Mouse (Mus musculus) embryonic facial prominence, embryonic 10.5 days (tissue): Measurements from ENCODE around the gene Fam71f1. TPM values are rescaled to one million over a fixed set of nuclear protein-coding genes. Genes with fewer than 3 reads are reported as not detected.

Experiments used
- DNase-seq: peaks from one replicate; pipeline ENCODE4 v3.0.0-alpha.2; 2017; ENCODE audit warnings: low spot score
- H3K27ac ChIP-seq: fragments of 300-500 bp; sonication (generic); replicated peaks from 2 replicates; pipeline ENCODE4 v1.5.1; 2016; ENCODE audit warnings: mild to moderate bottlenecking
- H3K27me3 ChIP-seq: fragments of 300-500 bp; sonication (generic); replicated peaks from 2 replicates; pipeline ENCODE4 v1.6.1; 2016; ENCODE audit warnings: low read depth, mild to moderate bottlenecking; ENCODE audit not compliant: poor library complexity, severe bottlenecking
- H3K36me3 ChIP-seq: fragments of 300-500 bp; sonication (generic); replicated peaks from 2 replicates; pipeline ENCODE4 v1.6.1; 2016; ENCODE audit warnings: mild to moderate bottlenecking, moderate library complexity
- H3K4me1 ChIP-seq: fragments of 300-500 bp; sonication (generic); 2 replicates; pipeline ENCODE4 v1.6.1; 2016
- H3K4me3 ChIP-seq: fragments of 300-500 bp; sonication (generic); 2 replicates; pipeline ENCODE4 v1.5.1; 2016; ENCODE audit warnings: mild to moderate bottlenecking, moderate library complexity
- H3K9me3 ChIP-seq: fragments of 300-500 bp; sonication (generic); 2 replicates; pipeline ENCODE4 v1.6.1; 2016; ENCODE audit warnings: mild to moderate bottlenecking
- WGBS: fragments of 180-500 bp; shearing (Covaris S2); methylation state at CpG from one replicate; pipeline ENCODE4 v1.1.7; 2016; 5-methylcytosine and 5-hydroxymethylcytosine counted together
- polyA plus RNA-seq: library from polyadenylated mRNA; unstranded; fragments of >200 nt; fragmentation: Nextera tagmentation; extraction: Ambion mirVana; gene quantifications from 2 replicates; pipeline ENCODE4 v1.2.1, GENCODE M21; 2016

The Fam71f1 gene
- not detected in 2 replicates for polyA plus RNA-seq

DNA sequence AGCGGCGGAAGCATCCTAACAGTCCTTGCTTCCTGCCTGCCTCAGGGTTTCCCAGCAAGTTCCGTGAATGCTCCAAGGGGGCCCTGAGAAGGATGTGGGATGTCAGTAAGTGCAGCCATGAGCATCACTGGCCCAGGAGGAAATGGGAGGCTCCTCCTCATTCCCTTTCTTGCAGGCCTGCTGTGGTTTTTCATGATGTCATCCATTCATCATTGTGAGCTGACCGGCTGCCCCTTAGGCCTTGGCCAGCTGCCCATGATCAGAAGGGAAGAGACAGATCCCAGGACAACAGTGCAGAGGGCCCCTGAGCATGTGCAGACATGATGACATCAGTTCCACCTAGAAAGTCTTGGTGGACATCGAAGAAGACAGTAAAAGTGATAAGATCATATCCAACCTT, at the start of gene Fam71f1:
Gene Fam71f1, plus strand, starts transcription at position 262 of the 400 bp plus-strand sequence.
- WGBS = 55% methylated on average over 5 of the region's 5 CpGs
- DNase-seq = peak; percentile 18

DNA sequence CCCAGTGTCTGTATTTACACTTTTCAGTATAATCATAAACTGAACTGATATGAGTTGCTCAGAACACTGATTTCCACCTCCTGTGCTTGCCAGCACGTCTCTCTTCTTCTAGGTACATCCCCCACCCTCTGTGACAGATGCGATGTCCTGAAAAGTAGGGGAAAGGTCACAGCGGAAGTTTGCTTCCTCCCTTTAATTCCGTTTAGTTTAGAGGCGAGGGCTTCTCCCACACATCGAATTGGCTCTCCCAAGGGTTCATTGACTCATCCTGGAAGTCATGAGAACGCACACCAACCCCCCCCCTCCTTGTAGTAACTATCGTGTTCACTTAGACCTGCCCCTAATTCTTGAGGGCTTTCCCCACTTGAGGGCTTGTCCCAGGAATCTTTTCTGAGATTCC, 48.0 kb upstream of the Fam71f1 start:
- Histone ChIP-seq H3K9me3 (no peaks in the 10 kb centered on the region), H3K4me1 (peaks cover 23% of the 10 kb centered on the region), H3K27ac (no peak overlapping the region), H3K27me3 (peaks cover 5% of the 10 kb centered on the region; the same call in 1 of the 2 replicates), H3K4me3 (no peak overlapping the region), H3K36me3 (peaks cover 18% of the 10 kb centered on the region)
- WGBS = 16% methylated on average over 8 of the region's 8 CpGs
- DNase-seq = no peak

More for the DNA sequence above, at the start of gene Fam71f1:
- Histone ChIP-seq H3K4me1 (peaks cover 6% of the 10 kb centered on the region; the same call in 1 of the 2 replicates), H3K27me3 (no peaks in the 10 kb centered on the region), H3K9me3 (no peaks in the 10 kb centered on the region), H3K4me3 (no peak within 1 kb of the TSS), H3K27ac (no peak within 1 kb of the TSS), H3K36me3 (no peaks in the 10 kb centered on the region)

DNA sequence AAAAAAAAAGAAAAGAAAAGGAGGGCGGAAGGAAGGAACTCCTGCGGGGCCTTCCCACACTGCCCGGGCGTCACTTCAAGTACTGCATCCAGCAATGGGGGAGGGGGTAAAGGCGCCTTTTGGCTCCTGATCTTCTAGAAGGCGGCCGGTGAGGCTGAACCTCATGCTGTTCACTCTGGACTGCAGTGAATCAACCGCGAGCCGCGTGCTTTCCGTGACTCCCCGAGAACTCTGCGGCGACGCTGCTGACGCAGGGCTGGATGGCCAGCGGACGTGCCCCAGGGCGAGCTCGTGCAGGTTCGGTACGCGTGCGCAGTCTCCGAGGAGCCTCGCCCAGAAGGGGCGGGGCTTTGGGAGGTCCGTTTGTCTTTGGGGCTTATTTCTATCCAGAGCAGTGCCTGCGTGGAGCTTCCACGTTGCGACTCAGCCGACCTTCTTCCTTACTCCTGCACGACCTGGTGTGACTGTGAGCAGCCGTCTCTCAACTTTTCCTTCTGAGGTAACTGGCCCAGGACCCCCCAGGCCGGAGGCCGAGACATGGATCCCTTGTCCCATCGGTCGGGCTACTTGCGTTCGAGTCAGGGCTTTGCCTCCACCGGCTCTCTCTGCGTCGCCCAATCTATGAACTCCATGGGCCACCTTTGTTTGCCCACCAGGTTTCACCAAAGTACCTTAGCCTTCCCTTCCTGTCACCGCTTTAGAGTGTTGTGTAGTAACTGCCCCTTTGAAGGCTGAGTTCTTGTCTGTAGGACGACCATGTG, 46.4 kb upstream of the Fam71f1 start, which contains the start of gene Hilpda:
Gene Hilpda, plus strand, starts transcription at position 177 of the 761 bp plus-strand sequence.
- under 1% methylated on average over 46 of the region's 46 CpGs for WGBS
- no peaks in the 10 kb centered on the region for H3K9me3 ChIP-seq
- H3K27ac ChIP-seq = peak within 1 kb of the TSS; percentile 93
- H3K36me3 ChIP-seq = peaks cover 19% of the 10 kb centered on the region
- peaks cover 28% of the 10 kb centered on the region for H3K4me1 ChIP-seq
- H3K27me3 ChIP-seq = peaks cover 5% of the 10 kb centered on the region; the same call in 1 of the 2 replicates
- DNase-seq = peak; percentile 96
- H3K4me3 ChIP-seq = peak within 1 kb of the TSS; percentile 81

DNA sequence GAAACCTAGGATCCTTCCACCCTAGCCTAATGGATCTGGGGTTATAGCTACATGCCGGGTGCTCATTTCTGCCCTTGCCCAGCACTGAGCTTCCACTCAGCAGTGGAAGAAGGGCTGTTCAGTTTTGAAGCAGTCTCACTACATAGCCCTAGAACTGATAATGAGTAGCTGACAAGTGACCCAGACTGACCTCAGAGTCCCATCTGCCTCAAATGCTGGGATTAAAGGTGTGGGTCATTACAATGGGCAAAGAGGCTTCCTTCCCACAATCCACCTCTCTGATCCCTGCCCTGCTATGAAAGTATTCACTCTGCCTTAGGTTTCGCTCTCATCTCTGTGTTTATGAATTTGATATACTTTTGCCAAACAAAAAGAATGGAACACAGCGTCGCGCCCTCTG, 42.2 kb upstream of the Fam71f1 start:
- H3K9me3 ChIP-seq = no peaks in the 10 kb centered on the region
- peaks cover 19% of the 10 kb centered on the region for H3K36me3 ChIP-seq
- H3K27me3 ChIP-seq = peaks cover under 1% of the 10 kb centered on the region; the same call in 1 of the 2 replicates
- no peak overlapping the region for H3K27ac ChIP-seq
- H3K4me3 ChIP-seq = no peak overlapping the region
- H3K4me1 ChIP-seq = peaks cover 32% of the 10 kb centered on the region
- 91% methylated on average over 5 of the region's 5 CpGs for WGBS
- DNase-seq = no peak

DNA sequence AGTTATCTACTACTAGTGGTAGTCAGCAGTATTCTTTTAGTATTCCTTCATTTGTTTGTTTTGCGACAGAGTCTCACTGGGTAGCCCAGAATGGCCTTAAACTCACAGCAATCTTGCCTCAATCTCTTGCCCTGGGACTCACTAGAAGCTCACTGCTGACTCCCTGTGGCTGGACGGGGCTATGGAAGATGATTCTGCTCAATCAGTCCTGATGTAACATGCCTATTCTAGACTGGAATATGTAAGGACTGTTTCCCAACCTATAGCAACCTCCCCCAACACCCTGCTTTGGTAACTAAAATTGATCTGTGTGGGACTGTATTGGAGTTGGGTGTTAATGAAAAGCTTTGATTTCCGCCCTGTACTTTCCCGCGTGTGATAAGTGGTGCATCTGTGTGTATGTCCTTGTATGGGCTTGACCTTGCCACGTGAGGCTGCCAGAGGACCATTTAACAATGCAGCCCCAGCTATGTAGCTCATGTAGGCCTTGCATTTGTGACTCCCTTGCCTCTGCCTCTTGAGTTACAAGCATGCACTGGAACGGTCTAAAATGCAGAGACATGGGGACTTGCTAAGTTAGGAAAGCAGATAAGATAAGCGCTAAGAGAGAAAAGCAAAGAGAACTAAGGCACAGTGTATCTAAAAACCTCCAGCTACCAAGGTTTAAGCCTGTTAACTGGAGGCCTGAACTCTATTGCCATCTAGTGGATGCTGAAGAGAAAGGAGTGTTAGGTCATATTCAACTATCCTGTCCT, 40.2 kb upstream of the Fam71f1 start:
- no peaks in the 10 kb centered on the region for H3K9me3 ChIP-seq
- peak; percentile 42 for DNase-seq
- H3K27ac ChIP-seq = 0 out of 2 replicates have a peak overlapping the region, but pooled peaks have one; percentile 0
- 33% methylated on average over 8 of the region's 8 CpGs for whole genome bisulfite sequencing
- H3K36me3 ChIP-seq = peaks cover 19% of the 10 kb centered on the region
- no peak overlapping the region for H3K4me3 ChIP-seq
- peaks cover 21% of the 10 kb centered on the region for H3K4me1 ChIP-seq
- H3K27me3 ChIP-seq = no peaks in the 10 kb centered on the region

DNA sequence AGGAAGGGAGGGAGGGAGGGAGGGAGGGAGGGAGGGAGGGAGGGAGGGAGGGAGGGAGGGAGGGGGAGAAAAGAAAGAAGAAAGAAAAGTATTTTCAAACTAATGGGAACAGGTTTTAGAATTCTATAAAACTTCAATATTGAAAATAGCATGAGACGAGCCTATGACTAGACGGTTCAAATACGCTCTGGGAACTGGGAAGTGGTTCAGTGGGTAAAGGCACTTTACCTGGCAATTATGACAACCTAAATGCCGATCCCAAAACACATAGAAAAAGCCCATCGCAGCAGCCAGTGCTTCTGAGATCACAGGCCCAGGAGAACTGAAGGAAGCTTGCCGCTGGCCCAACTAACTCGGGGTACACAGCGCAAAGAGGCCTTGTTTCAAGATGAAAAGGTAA, 39.6 kb upstream of the Fam71f1 start, which contains the start of gene Fam71f2:
Gene Fam71f2, plus strand, starts transcription at position 301 of the 400 bp plus-strand sequence.
- no peak for DNase-seq
- Histone ChIP-seq H3K27me3 (no peaks in the 10 kb centered on the region), H3K4me1 (peaks cover 16% of the 10 kb centered on the region), H3K36me3 (peaks cover 17% of the 10 kb centered on the region), H3K4me3 (no peak within 1 kb of the TSS), H3K27ac (0 out of 2 replicates have a peak within 1 kb of the TSS, but pooled peaks have one; percentile 0), H3K9me3 (no peaks in the 10 kb centered on the region)
- WGBS = 85% methylated on average over 8 of the region's 8 CpGs

DNA sequence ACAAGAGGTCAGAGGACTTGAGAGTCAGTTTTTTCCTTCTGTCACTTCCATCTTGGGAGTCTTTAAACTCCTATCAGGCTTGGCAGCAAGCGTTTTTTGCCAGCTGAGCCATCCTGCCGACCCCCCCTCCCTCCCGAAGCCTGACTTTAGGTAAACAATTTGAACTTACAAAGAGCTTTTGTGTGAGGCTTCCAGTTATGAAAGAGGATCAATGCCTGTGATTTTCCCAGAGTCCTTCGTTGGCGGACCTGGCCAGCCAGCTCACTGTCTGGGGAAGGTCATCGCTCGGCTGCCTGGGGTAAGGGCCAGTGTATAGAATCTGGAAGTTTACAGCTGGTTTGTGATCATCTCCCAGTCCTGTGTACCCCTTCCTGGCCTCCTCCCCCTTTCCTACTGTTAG, 38.3 kb upstream of the Fam71f1 start:
- no peaks in the 10 kb centered on the region for H3K27me3 ChIP-seq
- H3K4me3 ChIP-seq = no peak overlapping the region
- 35% methylated on average over 7 of the region's 7 CpGs for WGBS
- no peaks in the 10 kb centered on the region for H3K9me3 ChIP-seq
- peak overlapping the region; percentile 37; the same call in 1 of the 2 replicates for H3K27ac ChIP-seq
- DNase-seq = no peak
- peaks cover 4% of the 10 kb centered on the region for H3K36me3 ChIP-seq
- H3K4me1 ChIP-seq = peaks cover 16% of the 10 kb centered on the region

DNA sequence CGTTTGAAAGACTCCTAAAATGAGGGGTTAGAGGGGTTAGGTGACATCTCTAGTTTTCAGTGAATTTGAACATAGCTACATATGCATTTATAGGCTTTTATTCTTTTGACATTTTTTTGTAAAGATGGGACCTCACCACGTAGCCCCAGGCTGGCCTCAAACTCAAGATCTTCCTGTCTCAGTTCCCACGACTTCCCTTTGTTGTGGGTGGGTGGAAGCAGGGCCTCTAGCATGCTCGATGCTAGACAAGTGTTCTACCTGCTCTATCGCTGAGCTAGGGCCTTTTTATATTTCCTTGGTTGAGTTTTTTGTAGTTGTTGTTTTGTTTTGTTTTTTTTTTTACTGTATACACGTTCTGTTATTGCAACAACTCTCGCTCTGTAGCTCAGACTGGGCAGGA, 32.1 kb upstream of the Fam71f1 start:
- Histone ChIP-seq H3K9me3 (no peaks in the 10 kb centered on the region), H3K4me1 (no peaks in the 10 kb centered on the region), H3K4me3 (no peak overlapping the region), H3K27ac (no peak overlapping the region), H3K27me3 (peaks cover 8% of the 10 kb centered on the region; the same call in 1 of the 2 replicates), H3K36me3 (no peaks in the 10 kb centered on the region)
- WGBS = 74% methylated on average over 7 of the region's 7 CpGs
- no peak for DNase-seq

DNA sequence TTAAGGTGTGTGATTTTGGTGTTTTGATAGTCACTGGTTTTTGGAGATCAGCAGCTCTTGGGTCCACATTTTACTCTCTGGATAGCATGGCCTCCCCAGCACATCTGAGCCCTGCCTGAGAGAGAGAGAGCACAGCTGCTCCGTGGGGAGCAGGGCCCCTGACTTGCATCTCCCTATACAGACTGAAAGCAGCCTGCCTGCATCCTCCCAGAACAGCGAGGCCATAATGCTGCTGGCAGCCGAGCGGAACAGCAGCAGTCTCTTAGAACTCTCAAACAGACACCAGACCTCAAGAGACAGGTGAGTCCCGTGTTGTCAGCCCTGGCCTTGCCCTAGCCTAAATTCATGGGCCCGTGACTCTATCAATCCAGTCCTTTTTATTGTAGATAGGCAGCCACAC, 31.5 kb upstream of the Fam71f1 start:
- Histone ChIP-seq H3K9me3 (no peaks in the 10 kb centered on the region), H3K27ac (no peak overlapping the region), H3K4me1 (no peaks in the 10 kb centered on the region), H3K4me3 (no peak overlapping the region), H3K36me3 (no peaks in the 10 kb centered on the region), H3K27me3 (peaks cover 8% of the 10 kb centered on the region; the same call in 1 of the 2 replicates)
- WGBS = 34% methylated on average over 6 of the region's 6 CpGs
- DNase-seq = no peak

DNA sequence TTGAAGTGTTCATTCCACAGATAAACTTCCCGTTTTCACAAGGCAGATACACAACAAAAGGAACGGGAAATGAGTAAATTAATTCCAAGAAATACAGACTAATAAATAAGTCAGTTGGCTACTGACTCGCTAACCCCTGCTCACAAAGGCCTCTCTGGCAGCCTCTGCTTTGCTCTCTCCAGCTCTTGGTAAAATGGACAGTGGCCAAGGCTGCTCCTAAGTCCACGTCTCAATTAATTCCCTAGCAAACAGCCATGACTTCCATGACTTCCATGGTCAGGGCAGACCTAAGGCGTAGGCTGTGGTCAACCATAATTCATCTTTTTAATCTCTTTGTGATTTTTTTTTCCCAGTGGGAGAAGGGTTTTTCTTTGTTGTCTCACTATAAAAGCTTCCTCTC, 31.0 kb upstream of the Fam71f1 start:
- DNase-seq = no peak
- no peaks in the 10 kb centered on the region for H3K9me3 ChIP-seq
- no peak overlapping the region for H3K4me3 ChIP-seq
- H3K4me1 ChIP-seq = no peaks in the 10 kb centered on the region
- peaks cover 8% of the 10 kb centered on the region; the same call in 1 of the 2 replicates for H3K27me3 ChIP-seq
- H3K36me3 ChIP-seq = no peaks in the 10 kb centered on the region
- no peak overlapping the region for H3K27ac ChIP-seq
- WGBS = 64% methylated on average over 5 of the region's 5 CpGs

DNA sequence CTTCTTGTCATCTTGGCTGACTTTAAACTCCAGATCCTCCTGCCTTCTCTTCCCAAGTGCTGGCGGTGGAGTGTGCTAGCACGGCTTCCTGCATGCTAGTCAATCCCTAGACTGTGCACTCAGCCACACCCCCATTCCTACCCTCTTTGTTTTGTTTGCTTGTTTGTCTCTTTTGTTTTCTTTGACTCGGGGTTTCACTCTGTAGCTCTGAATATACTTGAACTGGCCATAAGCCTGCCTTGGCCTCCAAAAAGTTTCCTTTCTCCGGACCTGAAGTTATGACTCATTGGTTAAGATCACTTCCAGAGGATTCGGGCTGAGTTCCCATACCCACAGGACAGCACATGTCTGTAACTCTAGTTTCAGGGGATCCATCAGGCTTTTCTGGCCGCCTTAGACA, 30.3 kb upstream of the Fam71f1 start:
- H3K27ac ChIP-seq = no peak overlapping the region
- 67% methylated on average over 6 of the region's 6 CpGs for WGBS

DNA sequence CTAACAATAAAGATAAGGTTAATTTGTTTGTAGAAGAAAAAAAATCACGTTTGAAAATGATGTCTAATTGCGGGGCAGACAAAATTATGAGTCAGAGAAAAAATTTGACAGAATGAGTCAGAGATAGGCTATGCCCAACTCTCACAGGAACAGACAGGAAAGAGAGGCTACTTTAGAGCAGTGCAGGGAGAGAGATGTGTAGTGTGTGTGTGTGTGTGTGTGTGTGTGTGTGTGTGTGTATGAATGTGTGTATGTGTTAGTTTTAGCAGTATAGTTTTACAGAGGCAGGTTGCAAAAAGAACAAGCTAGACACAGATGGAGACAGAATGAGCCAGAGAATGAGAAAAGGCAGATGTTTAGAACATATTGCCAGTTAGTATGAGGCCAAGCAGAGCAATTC, 19.8 kb upstream of the Fam71f1 start:
- Histone ChIP-seq H3K4me3 (no peak overlapping the region), H3K4me1 (peaks cover 12% of the 10 kb centered on the region; the same call in 1 of the 2 replicates), H3K27ac (no peak overlapping the region), H3K27me3 (no peaks in the 10 kb centered on the region), H3K9me3 (peaks cover 3% of the 10 kb centered on the region; the same call in 1 of the 2 replicates), H3K36me3 (no peaks in the 10 kb centered on the region)
- DNase-seq = no peak
- WGBS = 74% methylated on average over 2 of the region's 2 CpGs

More for the DNA sequence above, 30.3 kb upstream of the Fam71f1 start:
- H3K27me3 ChIP-seq = peaks cover 8% of the 10 kb centered on the region; the same call in 1 of the 2 replicates
- H3K9me3 ChIP-seq = no peaks in the 10 kb centered on the region
- H3K4me3 ChIP-seq = no peak overlapping the region
- H3K4me1 ChIP-seq = no peaks in the 10 kb centered on the region
- H3K36me3 ChIP-seq = no peaks in the 10 kb centered on the region
- no peak for DNase-seq
